Mouse (Mus musculus) erythroblast, embryonic 14.5 days (primary cell): ENCODE results near the gene Tgfbr3.

Experiments used
- GATA1 ChIP-seq: IDR thresholded peaks from 2 replicates; pipeline ENCODE4 v1.6.1; 2012; ENCODE audit warnings: low read length, inconsistent platforms, mixed read lengths
- TAL1 ChIP-seq: IDR thresholded peaks from 3 replicates; pipeline ENCODE4 v1.6.1; 2012; ENCODE audit warnings: low read length, inconsistent platforms, mixed read lengths

GRCm38 (mm10) chr5:107099634-107100033 lies 189.8 kb downstream of the Tgfbr3 start:
- TF ChIP-seq GATA1 (no peak), TAL1 (no peak)
